Mouse (Mus musculus) gastrocnemius, postnatal 4 days (tissue): ENCODE data around the gene Olfr67. TPM values are rescaled to one million over a fixed set of nuclear protein-coding genes. Genes with fewer than 3 reads are reported as not detected.
"Not testable (repeated sequence)": the region's sequence is repeated elsewhere in the genome, so short reads cannot be mapped to it uniquely, and the experiment has no call there.

ENCODE experiments used
- DNase-seq, 2 experiments: peaks; one replicate each; pipeline ENCODE4 v3.0.0; 2021 to 2022; ENCODE audit warnings: low spot score in 2 of 2, mixed read lengths in 2 of 2
- total RNA-seq, 2 experiments: library from RNA; stranded (reverse); gene quantifications; 2 replicates each; pipeline ENCODE4 v1.2.3; 2021

Gene Olfr67
- total RNA-seq, 2 experiments from 2014 or later = not detected

DNA sequence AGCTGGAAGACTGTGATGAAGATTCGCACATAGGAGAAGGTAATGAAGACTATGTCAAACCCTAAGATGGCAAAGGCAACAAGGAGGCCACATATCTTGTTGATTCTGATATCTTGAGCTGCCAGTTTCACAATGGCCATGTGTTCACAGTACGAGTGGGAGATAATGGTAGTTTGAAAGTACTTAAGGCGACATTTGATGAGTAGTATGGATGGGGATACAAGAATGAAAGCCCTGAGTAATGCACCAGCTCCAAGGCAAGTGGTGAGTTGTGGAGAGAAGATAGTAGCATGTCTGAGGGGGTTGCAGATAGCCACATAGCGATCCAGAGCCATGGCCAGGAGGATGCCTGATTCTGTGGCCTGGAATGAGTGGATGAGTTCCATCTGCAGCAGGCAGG, 14.0 kb downstream of the Olfr67 start:
- DNase-seq = not testable (repeated sequence)

DNA sequence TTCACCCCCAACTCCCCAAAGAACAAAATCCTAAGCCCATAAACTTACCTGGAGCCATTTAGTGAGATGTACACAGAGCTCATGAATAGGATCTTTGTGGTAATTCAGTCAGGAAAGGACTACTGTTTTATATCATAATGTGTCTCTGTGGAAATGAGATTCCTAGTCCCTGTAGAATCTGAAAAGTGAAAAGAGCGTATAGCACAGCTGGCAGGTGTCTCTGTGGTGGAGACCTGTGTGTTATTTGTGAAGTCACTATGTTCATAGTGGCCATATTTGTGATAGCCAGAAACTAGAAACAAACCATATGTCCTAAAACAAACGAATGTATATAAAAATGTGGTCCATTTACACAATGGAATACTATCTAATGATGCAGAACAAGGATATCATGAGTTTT, 20.1 kb downstream of the Olfr67 start, which contains the start of gene Olfr69:
Olfr69 (minus strand) TSS at position 101 of the 400 bp plus-strand sequence.
- no peak for DNase-seq

DNA sequence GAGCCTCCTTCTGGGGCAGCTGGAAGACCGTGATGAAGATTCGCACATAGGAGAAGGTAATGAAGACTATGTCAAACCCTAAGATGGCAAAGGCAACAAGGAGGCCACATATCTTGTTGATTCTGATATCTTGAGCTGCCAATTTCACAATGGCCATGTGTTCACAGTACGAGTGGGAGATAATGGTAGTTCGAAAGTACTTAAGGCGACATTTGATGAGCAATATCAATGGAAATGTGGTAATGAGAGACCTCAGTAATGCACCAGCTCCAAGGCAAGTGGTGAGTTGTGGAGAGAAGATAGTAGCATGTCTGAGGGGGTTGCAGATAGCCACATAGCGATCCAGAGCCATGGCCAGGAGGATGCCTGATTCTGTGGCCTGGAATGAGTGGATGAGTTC, 23.9 kb downstream of the Olfr67 start:
- not testable (repeated sequence) for DNase-seq

DNA sequence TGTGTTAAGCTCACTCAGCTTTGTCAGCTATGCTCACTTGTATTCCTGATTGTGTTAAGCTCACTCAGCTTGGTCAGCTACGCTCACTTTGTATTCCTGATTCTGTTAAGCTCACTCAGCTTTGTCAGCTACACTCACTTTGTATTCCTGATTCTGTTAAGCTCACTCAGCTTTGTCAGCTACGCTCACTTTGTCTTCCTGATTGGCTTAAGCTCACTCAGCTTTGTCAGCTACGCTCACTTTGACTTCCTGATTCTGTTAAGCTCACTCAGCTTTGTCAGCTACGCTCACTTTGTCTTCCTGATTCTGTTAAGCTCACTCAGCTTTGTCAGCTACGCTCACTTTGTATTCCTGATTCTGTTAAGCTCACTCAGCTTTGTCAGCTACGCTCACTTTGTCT, 29.4 kb downstream of the Olfr67 start:
- not testable (repeated sequence) for DNase-seq

DNA sequence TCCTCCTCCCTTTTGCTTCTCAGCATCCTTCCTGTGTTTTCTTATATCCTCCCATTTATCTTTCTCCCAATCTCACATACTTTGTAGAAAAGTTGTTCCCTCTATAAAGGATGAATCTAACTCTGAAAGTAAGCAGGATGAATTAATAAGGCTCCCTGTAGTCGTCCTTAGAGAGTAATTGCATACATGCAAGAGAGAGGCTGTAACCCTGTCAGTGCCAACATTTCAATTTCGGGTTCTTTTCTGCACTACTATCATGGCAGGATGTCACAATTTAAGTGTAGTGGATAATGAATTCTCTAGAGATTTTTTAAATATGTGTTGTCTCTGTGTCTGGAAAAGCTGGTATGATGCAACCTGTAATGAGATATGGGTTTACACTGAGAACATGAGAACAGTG, 34.4 kb downstream of the Olfr67 start, which contains the start of gene Olfr630:
Olfr630 (minus strand) TSS at position 101 of the 400 bp plus-strand sequence.
- no peak for DNase-seq

DNA sequence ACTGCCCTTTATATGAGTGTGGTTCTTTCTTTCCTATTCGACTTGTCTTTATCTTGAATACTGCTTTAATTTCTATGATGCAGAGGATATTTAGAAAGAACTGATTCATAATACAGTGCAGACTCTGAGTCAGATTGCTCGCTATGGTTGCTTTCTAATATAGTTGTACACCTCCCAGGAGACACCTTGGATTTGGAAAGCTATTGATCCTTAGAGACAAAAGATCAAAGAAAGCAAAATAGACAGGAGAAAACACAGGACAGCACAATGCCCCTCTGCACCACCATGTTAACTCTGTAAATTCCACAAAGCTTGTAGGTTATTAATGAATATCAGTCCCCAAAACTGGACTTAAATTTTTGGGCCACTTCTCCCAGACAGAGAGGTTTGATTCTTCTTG, 46.8 kb downstream of the Olfr67 start, which contains the start of gene Olfr629:
Olfr629 (minus strand) TSS at position 101 of the 400 bp plus-strand sequence.
- no peak for DNase-seq

Other genes with a start within 250 kb of the Olfr67 start
- gene Olfr612, start 249.1 kb downstream of the Olfr67 start, total RNA-seq = not detected
- not detected for gene Olfr613, start 243.7 kb downstream of the Olfr67 start, total RNA-seq
- gene Olfr615, start 235.7 kb downstream of the Olfr67 start, total RNA-seq = not detected
- gene Olfr616, start 222.7 kb downstream of the Olfr67 start, total RNA-seq = not detected
- not detected for gene Olfr617, start 218.8 kb downstream of the Olfr67 start, total RNA-seq
- gene Olfr618, start 201.7 kb downstream of the Olfr67 start, total RNA-seq = not detected
- not detected for gene Olfr619, start 191.2 kb downstream of the Olfr67 start, total RNA-seq
- not detected for gene Olfr620, start 179.3 kb downstream of the Olfr67 start, total RNA-seq
- gene Olfr622, start 149.1 kb downstream of the Olfr67 start, total RNA-seq = not detected
- gene Olfr623, start 128.1 kb downstream of the Olfr67 start, total RNA-seq = not detected
- not detected for gene Olfr624, start 120.6 kb downstream of the Olfr67 start, total RNA-seq
- gene Olfr625-ps1, start 109.1 kb downstream of the Olfr67 start, total RNA-seq = not detected
- gene Olfr243, start 77.2 kb downstream of the Olfr67 start, total RNA-seq = not detected
- gene Olfr628, start 61.4 kb downstream of the Olfr67 start, total RNA-seq = not detected
- gene Olfr629, start 46.9 kb downstream of the Olfr67 start, total RNA-seq = not detected
- gene Olfr630, start 34.5 kb downstream of the Olfr67 start, total RNA-seq = not detected
- not detected for gene Olfr69, start 20.2 kb downstream of the Olfr67 start, total RNA-seq
- gene Olfr68, start 12.1 kb downstream of the Olfr67 start, total RNA-seq = not detected
- 10 to 100 TPM; 62.8 to 81.8 TPM for gene Hbb-bt, start 22.2 kb upstream of the Olfr67 start, total RNA-seq
- 100 to 1,000 TPM; 289 to 541 TPM for gene Hbb-bs, start 36.3 kb upstream of the Olfr67 start, total RNA-seq
- not detected for gene Hbb-bh2, start 48.7 kb upstream of the Olfr67 start, total RNA-seq
- not detected for gene Hbb-bh1, start 51.3 kb upstream of the Olfr67 start, total RNA-seq
- gene Hbb-y, start 61.4 kb upstream of the Olfr67 start, total RNA-seq = not detected
- gene Olfr66, start 94.4 kb upstream of the Olfr67 start, total RNA-seq = not detected
- not detected for gene Olfr64, start 102.7 kb upstream of the Olfr67 start, total RNA-seq
- gene Olfr65, start 111.7 kb upstream of the Olfr67 start, total RNA-seq = not detected
- not detected for gene Olfr631, start 137.0 kb upstream of the Olfr67 start, total RNA-seq
- gene Olfr632, start 142.5 kb upstream of the Olfr67 start, total RNA-seq = not detected
- gene Olfr633, start 152.6 kb upstream of the Olfr67 start, total RNA-seq = not detected
- under 1 TPM in 1 of 2 experiments, not detected in 1; 0.03 TPM for gene Olfr635, start 179.3 kb upstream of the Olfr67 start, total RNA-seq
- gene Olfr638, start 206.9 kb upstream of the Olfr67 start, total RNA-seq = not detected
- gene Olfr639, start 225.5 kb upstream of the Olfr67 start, total RNA-seq = under 1 TPM; 0.03 to 0.05 TPM
- gene Olfr640, start 233.8 kb upstream of the Olfr67 start, total RNA-seq = not detected
- gene Olfr641, start 243.6 kb upstream of the Olfr67 start, total RNA-seq = not detected